15 mouse cellular contexts compared by ENCODE assay signal in genomic region chr15:94190081-94190488, GRCm38 (mm10).
A peak's percentile ranks its signal among the peaks of the same experiment; 100 is the strongest.
DNase-seq lines count a peak whose midpoint lies in the region; ATAC-seq lines count a peak whose summit lies in the region.
"Had no signal": no experiment of that assay in that cellular context is flagged by ENCODE, and none has a peak within 500 bp of the region (broad histone marks: within the 10 kb centered on the region; RNA-seq: fewer than 3 reads in every experiment).

No protein-coding gene starts in this region.

- 27% methylated on average over 7 of the region's 7 CpGs for WGBS in heart, embryonic 15.5 days
- 21% methylated on average over 7 of the region's 7 CpGs for WGBS in embryonic facial prominence, embryonic 15.5 days
- 3% methylated on average over 7 of the region's 7 CpGs for WGBS in limb, embryonic 12.5 days

- H3K36me3 ChIP-seq in heart, embryonic 15.5 days = no peaks in the 10 kb centered on the region
- no peaks in the 10 kb centered on the region for H3K36me3 ChIP-seq in embryonic facial prominence, embryonic 15.5 days
- no peaks in the 10 kb centered on the region for H3K36me3 ChIP-seq in limb, embryonic 12.5 days
- H3K36me3 ChIP-seq: liver, embryonic 13.5 days; midbrain, embryonic 15.5 days had no signal

- peak overlapping the region; percentile 2 for H3K27ac ChIP-seq in heart, embryonic 15.5 days
- H3K27ac ChIP-seq in embryonic facial prominence, embryonic 15.5 days (replicated peaks) = 0 out of 2 replicates have a peak overlapping the region, but pooled peaks have one; percentile 51
- no peak overlapping the region for H3K27ac ChIP-seq in limb, embryonic 12.5 days
- H3K27ac ChIP-seq: liver, embryonic 13.5 days; midbrain, embryonic 15.5 days had no signal

- H3K4me3 ChIP-seq in heart, embryonic 15.5 days = no peak overlapping the region
- H3K4me3 ChIP-seq in embryonic facial prominence, embryonic 15.5 days (replicated peaks) = no peak overlapping the region
- H3K4me3 ChIP-seq in limb, embryonic 12.5 days (replicated peaks) = no peak overlapping the region
- H3K4me3 ChIP-seq: liver, embryonic 13.5 days; midbrain, embryonic 15.5 days had no signal

- no peak for DNase-seq in heart, postnatal 4 days
- DNase-seq in embryo, embryonic 10.5 days (ENCODE audit: low spot score) = peak; percentile 62
- no peak for DNase-seq in adrenal gland, postnatal 36 days
- no peak for DNase-seq in kidney, postnatal 14 days
- DNase-seq: cerebellum, adult 11-12 months; kidney, postnatal 10 days; liver, embryonic 13.5 days; lung, postnatal 36 days; right cerebral cortex, postnatal 14 days; thymus, postnatal 25 days had no signal

- H3K27me3 ChIP-seq in heart, embryonic 15.5 days = no peaks in the 10 kb centered on the region
- no peaks in the 10 kb centered on the region for H3K27me3 ChIP-seq in embryonic facial prominence, embryonic 15.5 days
- no peaks in the 10 kb centered on the region for H3K27me3 ChIP-seq in limb, embryonic 12.5 days
- H3K27me3 ChIP-seq: liver, embryonic 13.5 days; midbrain, embryonic 15.5 days had no signal

- H3K9me3 ChIP-seq in heart, embryonic 15.5 days (replicated peaks) = no peaks in the 10 kb centered on the region
- no peaks in the 10 kb centered on the region for H3K9me3 ChIP-seq in embryonic facial prominence, embryonic 15.5 days (replicated peaks)
- no peaks in the 10 kb centered on the region for H3K9me3 ChIP-seq in limb, embryonic 12.5 days
- H3K9me3 ChIP-seq: liver, embryonic 13.5 days; midbrain, embryonic 15.5 days had no signal

- no peak for ATAC-seq in heart, embryonic 15.5 days (replicated peaks; ENCODE audit: insufficient number of reproducible peaks, insufficient read depth, low FRiP score, low read depth)
- peak; percentile 54; the same call in 1 of the 2 replicates for ATAC-seq in embryonic facial prominence, embryonic 15.5 days (ENCODE audit: insufficient number of reproducible peaks, low FRiP score, low TSS enrichment, low read depth)
- ATAC-seq in limb, embryonic 12.5 days (ENCODE audit: insufficient number of reproducible peaks, insufficient read depth, low FRiP score, low TSS enrichment, low read depth) = 0 out of 2 replicates have a peak, but pooled peaks have one; percentile 42
- ATAC-seq: CD4-positive, CD25-positive, alpha-beta regulatory T cell, adult 4 months; midbrain, embryonic 15.5 days had no signal

- H3K4me2 ChIP-seq in heart, embryonic 15.5 days = 0 out of 2 replicates have a peak overlapping the region, but pooled peaks have one; percentile 5
- no peak overlapping the region for H3K4me2 ChIP-seq in embryonic facial prominence, embryonic 15.5 days (replicated peaks)
- H3K4me2 ChIP-seq in limb, embryonic 12.5 days = peak overlapping the region; percentile 21; the same call in 1 of the 2 replicates
- H3K4me2 ChIP-seq: liver, embryonic 13.5 days; midbrain, embryonic 15.5 days had no signal

- H3K4me1 ChIP-seq in heart, embryonic 15.5 days (replicated peaks) = peaks cover 14% of the 10 kb centered on the region
- H3K4me1 ChIP-seq in embryonic facial prominence, embryonic 15.5 days = peaks cover 21% of the 10 kb centered on the region
- peaks cover 23% of the 10 kb centered on the region for H3K4me1 ChIP-seq in limb, embryonic 12.5 days (replicated peaks)
- H3K4me1 ChIP-seq: liver, embryonic 13.5 days; midbrain, embryonic 15.5 days had no signal

- no peak overlapping the region for H3K9ac ChIP-seq in heart, embryonic 15.5 days
- no peak overlapping the region for H3K9ac ChIP-seq in embryonic facial prominence, embryonic 15.5 days
- no peak overlapping the region for H3K9ac ChIP-seq in limb, embryonic 12.5 days (replicated peaks)
- H3K9ac ChIP-seq: liver, embryonic 13.5 days; midbrain, embryonic 15.5 days had no signal
